Mouse (Mus musculus): ENCODE results near the gene Cela1. TPM values are rescaled to one million over a fixed set of nuclear protein-coding genes. Genes with fewer than 3 reads are reported as not detected.
A peak's percentile ranks its signal among the peaks of the same experiment; 100 is the strongest.

Gene Cela1
- polyA plus RNA-seq, 1 experiment from 2014 or later: 180 TPM

- Histone ChIP-seq H3K9ac (ENCODE audit: low read depth, low read length) (no peak overlapping the region), H3K27me3 (replicated peaks; ENCODE audit: control insufficient read depth, insufficient read depth, low read length) (no peaks in the 10 kb centered on the region; the same call in 1 of the 2 replicates), H3K9me3 (ENCODE audit: control insufficient read depth, low read length) (no peaks in the 10 kb centered on the region), H3K27ac (ENCODE audit: low read length) (no peak overlapping the region), H3K36me3 (ENCODE audit: control insufficient read depth, insufficient read depth, low read length) (no peaks in the 10 kb centered on the region), H3K4me1 (ENCODE audit: control insufficient read depth, insufficient read depth, low read length) (peaks cover 10% of the 10 kb centered on the region; the same call in 1 of the 2 replicates), H3K4me3 (ENCODE audit: low read length) (no peak overlapping the region), H3K4me2 (ENCODE audit: low read depth, low read length) (no peak overlapping the region)
- 64% methylated on average over 14 of the region's 14 CpGs for WGBS
- ATAC-seq: no peak
Observed at GRCm38 (mm10) chr15:100723505-100723904, 35.8 kb upstream of the Cela1 start.

GRCm38 (mm10) chr15:100722564-100722963 lies 34.8 kb upstream of the Cela1 start:
- Histone ChIP-seq H3K27me3 (replicated peaks; ENCODE audit: control insufficient read depth, insufficient read depth, low read length) (no peaks in the 10 kb centered on the region), H3K4me1 (ENCODE audit: control insufficient read depth, insufficient read depth, low read length) (0 out of 2 replicates have a peak, but pooled peaks cover 8% of the 10 kb centered on the region), H3K27ac (ENCODE audit: low read length) (peak overlapping the region; percentile 71), H3K4me2 (ENCODE audit: low read depth, low read length) (peak overlapping the region; percentile 23; the same call in 1 of the 2 replicates), H3K4me3 (ENCODE audit: low read length) (no peak overlapping the region), H3K9me3 (ENCODE audit: control insufficient read depth, low read length) (no peaks in the 10 kb centered on the region), H3K36me3 (ENCODE audit: control insufficient read depth, insufficient read depth, low read length) (no peaks in the 10 kb centered on the region), H3K9ac (ENCODE audit: low read depth, low read length) (no peak overlapping the region)
- peak; percentile 62 for ATAC-seq
- 58% methylated on average over 6 of the region's 6 CpGs for WGBS

GRCm38 (mm10) chr15:100722026-100722425 lies 34.3 kb upstream of the Cela1 start:
- ATAC-seq: peak; percentile 98
- Histone ChIP-seq H3K9me3 (ENCODE audit: control insufficient read depth, low read length) (no peaks in the 10 kb centered on the region), H3K27ac (ENCODE audit: low read length) (peak overlapping the region; percentile 71), H3K4me3 (ENCODE audit: low read length) (no peak overlapping the region), H3K9ac (ENCODE audit: low read depth, low read length) (no peak overlapping the region), H3K4me2 (ENCODE audit: low read depth, low read length) (peak overlapping the region; percentile 23; the same call in 1 of the 2 replicates), H3K4me1 (ENCODE audit: control insufficient read depth, insufficient read depth, low read length) (0 out of 2 replicates have a peak, but pooled peaks cover 8% of the 10 kb centered on the region), H3K27me3 (replicated peaks; ENCODE audit: control insufficient read depth, insufficient read depth, low read length) (no peaks in the 10 kb centered on the region), H3K36me3 (ENCODE audit: control insufficient read depth, insufficient read depth, low read length) (no peaks in the 10 kb centered on the region)
- 38% methylated on average over 4 of the region's 4 CpGs for WGBS

GRCm38 (mm10) chr15:100721445-100721844 lies 33.7 kb upstream of the Cela1 start:
- ATAC-seq: no peak
- H3K9me3 ChIP-seq (ENCODE audit: control insufficient read depth, low read length): no peaks in the 10 kb centered on the region
- 84% methylated on average over 5 of the region's 5 CpGs for WGBS

GRCm38 (mm10) chr15:100720066-100720465 lies 32.3 kb upstream of the Cela1 start:
- no peak overlapping the region for H3K9ac ChIP-seq (ENCODE audit: low read depth, low read length)
- H3K4me2 ChIP-seq (ENCODE audit: low read depth, low read length): no peak overlapping the region
- 75% methylated on average over 10 of the region's 10 CpGs for WGBS
- H3K4me3 ChIP-seq (ENCODE audit: low read length): no peak overlapping the region
- no peak for ATAC-seq
- no peaks in the 10 kb centered on the region for H3K27me3 ChIP-seq (replicated peaks; ENCODE audit: control insufficient read depth, insufficient read depth, low read length)
- H3K9me3 ChIP-seq (ENCODE audit: control insufficient read depth, low read length): no peaks in the 10 kb centered on the region
- no peak overlapping the region for H3K27ac ChIP-seq (ENCODE audit: low read length)
- no peaks in the 10 kb centered on the region for H3K36me3 ChIP-seq (ENCODE audit: control insufficient read depth, insufficient read depth, low read length)
- 0 out of 2 replicates have a peak, but pooled peaks cover 8% of the 10 kb centered on the region for H3K4me1 ChIP-seq (ENCODE audit: control insufficient read depth, insufficient read depth, low read length)

More at GRCm38 (mm10) chr15:100721445-100721844, 33.7 kb upstream of the Cela1 start:
- H3K4me3 ChIP-seq (ENCODE audit: low read length): no peak overlapping the region
- H3K36me3 ChIP-seq (ENCODE audit: control insufficient read depth, insufficient read depth, low read length): no peaks in the 10 kb centered on the region
- no peak overlapping the region for H3K4me2 ChIP-seq (ENCODE audit: low read depth, low read length)
- peak overlapping the region; percentile 3; the same call in 1 of the 2 replicates for H3K27ac ChIP-seq (ENCODE audit: low read length)
- H3K4me1 ChIP-seq (ENCODE audit: control insufficient read depth, insufficient read depth, low read length): 0 out of 2 replicates have a peak, but pooled peaks cover 8% of the 10 kb centered on the region
- no peaks in the 10 kb centered on the region for H3K27me3 ChIP-seq (replicated peaks; ENCODE audit: control insufficient read depth, insufficient read depth, low read length)
- H3K9ac ChIP-seq (ENCODE audit: low read depth, low read length): no peak overlapping the region

GRCm38 (mm10) chr15:100719217-100719616 lies 31.5 kb upstream of the Cela1 start:
- no peak overlapping the region for H3K4me3 ChIP-seq (ENCODE audit: low read length)
- no peak overlapping the region for H3K9ac ChIP-seq (ENCODE audit: low read depth, low read length)

GRCm38 (mm10) chr15:100718572-100718971 lies 30.9 kb upstream of the Cela1 start:
- Histone ChIP-seq H3K36me3 (ENCODE audit: control insufficient read depth, insufficient read depth, low read length) (no peaks in the 10 kb centered on the region), H3K4me1 (ENCODE audit: control insufficient read depth, insufficient read depth, low read length) (0 out of 2 replicates have a peak, but pooled peaks cover 8% of the 10 kb centered on the region), H3K9me3 (ENCODE audit: control insufficient read depth, low read length) (no peaks in the 10 kb centered on the region), H3K4me3 (ENCODE audit: low read length) (no peak overlapping the region), H3K9ac (ENCODE audit: low read depth, low read length) (no peak overlapping the region), H3K4me2 (ENCODE audit: low read depth, low read length) (no peak overlapping the region), H3K27me3 (replicated peaks; ENCODE audit: control insufficient read depth, insufficient read depth, low read length) (no peaks in the 10 kb centered on the region), H3K27ac (ENCODE audit: low read length) (no peak overlapping the region)
- ATAC-seq: no peak
- WGBS: 81% methylated on average over 11 of the region's 11 CpGs

More at GRCm38 (mm10) chr15:100719217-100719616, 31.5 kb upstream of the Cela1 start:
- no peaks in the 10 kb centered on the region for H3K27me3 ChIP-seq (replicated peaks; ENCODE audit: control insufficient read depth, insufficient read depth, low read length)
- H3K9me3 ChIP-seq (ENCODE audit: control insufficient read depth, low read length): no peaks in the 10 kb centered on the region
- WGBS: 90% methylated on average over 5 of the region's 5 CpGs
- no peak overlapping the region for H3K4me2 ChIP-seq (ENCODE audit: low read depth, low read length)
- H3K4me1 ChIP-seq (ENCODE audit: control insufficient read depth, insufficient read depth, low read length): 0 out of 2 replicates have a peak, but pooled peaks cover 8% of the 10 kb centered on the region
- no peak for ATAC-seq
- no peak overlapping the region for H3K27ac ChIP-seq (ENCODE audit: low read length)
- no peaks in the 10 kb centered on the region for H3K36me3 ChIP-seq (ENCODE audit: control insufficient read depth, insufficient read depth, low read length)

GRCm38 (mm10) chr15:100717933-100718332 lies 30.2 kb upstream of the Cela1 start:
- WGBS: 85% methylated on average over 6 of the region's 6 CpGs
- no peak overlapping the region for H3K4me2 ChIP-seq (ENCODE audit: low read depth, low read length)
- H3K27ac ChIP-seq (ENCODE audit: low read length): no peak overlapping the region
- H3K9ac ChIP-seq (ENCODE audit: low read depth, low read length): no peak overlapping the region
- no peaks in the 10 kb centered on the region for H3K9me3 ChIP-seq (ENCODE audit: control insufficient read depth, low read length)
- H3K27me3 ChIP-seq (replicated peaks; ENCODE audit: control insufficient read depth, insufficient read depth, low read length): no peaks in the 10 kb centered on the region
- H3K36me3 ChIP-seq (ENCODE audit: control insufficient read depth, insufficient read depth, low read length): no peaks in the 10 kb centered on the region
- no peak for ATAC-seq
- H3K4me3 ChIP-seq (ENCODE audit: low read length): no peak overlapping the region
- H3K4me1 ChIP-seq (ENCODE audit: control insufficient read depth, insufficient read depth, low read length): 0 out of 2 replicates have a peak, but pooled peaks cover 8% of the 10 kb centered on the region

GRCm38 (mm10) chr15:100715399-100715993 lies 27.8 kb upstream of the Cela1 start:
- no peak for ATAC-seq
- Histone ChIP-seq H3K27ac (ENCODE audit: low read length) (no peak overlapping the region), H3K27me3 (replicated peaks; ENCODE audit: control insufficient read depth, insufficient read depth, low read length) (no peaks in the 10 kb centered on the region), H3K4me3 (ENCODE audit: low read length) (no peak overlapping the region), H3K4me2 (ENCODE audit: low read depth, low read length) (no peak overlapping the region), H3K4me1 (ENCODE audit: control insufficient read depth, insufficient read depth, low read length) (no peaks in the 10 kb centered on the region), H3K9ac (ENCODE audit: low read depth, low read length) (no peak overlapping the region), H3K36me3 (ENCODE audit: control insufficient read depth, insufficient read depth, low read length) (no peaks in the 10 kb centered on the region), H3K9me3 (ENCODE audit: control insufficient read depth, low read length) (no peaks in the 10 kb centered on the region)
- WGBS: 77% methylated on average over 9 of the region's 9 CpGs

Measured in intestine, embryonic 16.5 days (tissue).